Mouse (Mus musculus): ENCODE results near the gene Rfc5.

GRCm38 (mm10) chr5:117403609-117404008, 14.8 kb upstream of the Rfc5 start:
- TF ChIP-seq ZC3H11A (IDR thresholded peaks at IDR 0.05; ENCODE audit: borderline replicate concordance, low read depth, low read length) (no peak), MAFK (IDR thresholded peaks at IDR 0.05; ENCODE audit: insufficient read depth, low read depth, low read length) (no peak), CHD2 (IDR thresholded peaks at IDR 0.05; ENCODE audit: low read depth, low read length) (no peak; the same call in 1 of the 2 replicates), ZNF384 (IDR thresholded peaks at IDR 0.05; ENCODE audit: low read depth, low read length) (no peak)
